Mouse (Mus musculus) neutrophil, adult 83 days (primary cell): Measurements from ENCODE around the gene Mark1. TPM values are rescaled to one million over a fixed set of nuclear protein-coding genes. Genes with fewer than 3 reads are reported as not detected.

ENCODE experiments used
- total RNA-seq, 2 experiments: library from RNA; stranded (reverse); gene quantifications; one replicate each; pipeline ENCODE4 v1.2.4; 2023

Gene Mark1
- not detected for total RNA-seq

GRCm38 (mm10) chr1:184999071-184999750 is at the start of gene Mark1:
Mark1 (minus strand) TSS chr1:184999570.

GRCm38 (mm10) chr1:184882281-184883268 is 116.8 kb downstream of the Mark1 start, which contains the start of gene C130074G19Rik:
C130074G19Rik (minus strand) TSS chr1:184883218.

Other genes with a start within 250 kb of the Mark1 start
- not detected for gene Marc1, start 188.3 kb downstream of the Mark1 start, total RNA-seq
- gene Marc2, start 153.1 kb downstream of the Mark1 start, total RNA-seq = 10 to 100 TPM; 68.6 to 75.4 TPM
- not detected for gene C130074G19Rik, start 116.4 kb downstream of the Mark1 start, total RNA-seq
- 10 to 100 TPM; 56.3 TPM for gene Rab3gap2, start 204.5 kb upstream of the Mark1 start, total RNA-seq